Mouse (Mus musculus) liver, embryonic 15.5 days (tissue): ENCODE results near the gene H3f3b. TPM values are rescaled to one million over a fixed set of nuclear protein-coding genes. Genes with fewer than 3 reads are reported as not detected.
A peak's percentile ranks its signal among the peaks of the same experiment; 100 is the strongest.

ENCODE experiments used
- ATAC-seq: fragments of 200-750 bp; cut with Nextera tagmentation; 2 replicates; pipeline ENCODE4 v1.8.0; 2017; ENCODE audit warnings: moderate number of reproducible peaks, mild to moderate bottlenecking, moderate library complexity; ENCODE audit not compliant: insufficient read depth
- H3K27ac ChIP-seq: fragments of 300-500 bp; sonication (generic); replicated peaks from 2 replicates; pipeline ENCODE4 v1.5.1; 2015; ENCODE audit warnings: mild to moderate bottlenecking, inconsistent platforms
- H3K27me3 ChIP-seq: fragments of 300-500 bp; sonication (generic); 2 replicates; pipeline ENCODE4 v1.6.1; 2015; ENCODE audit warnings: mild to moderate bottlenecking, inconsistent platforms
- H3K36me3 ChIP-seq: fragments of 300-500 bp; sonication (generic); replicated peaks from 2 replicates; pipeline ENCODE4 v1.6.1; 2015; ENCODE audit warnings: moderate library complexity, mild to moderate bottlenecking, inconsistent platforms
- H3K4me1 ChIP-seq: fragments of 300-500 bp; sonication (generic); replicated peaks from 2 replicates; pipeline ENCODE4 v1.6.1; 2015; ENCODE audit warnings: inconsistent platforms
- H3K4me2 ChIP-seq: fragments of 300-500 bp; sonication (generic); 2 replicates; pipeline ENCODE4 v1.6.1; 2015; ENCODE audit warnings: moderate library complexity, mild to moderate bottlenecking, inconsistent platforms
- H3K4me3 ChIP-seq: fragments of 300-500 bp; sonication (generic); replicated peaks from 2 replicates; pipeline ENCODE4 v1.5.1; 2015; ENCODE audit warnings: mild to moderate bottlenecking, inconsistent platforms
- H3K9ac ChIP-seq: fragments of 300-500 bp; sonication (generic); 2 replicates; pipeline ENCODE4 v1.6.1; 2015; ENCODE audit warnings: moderate library complexity, mild to moderate bottlenecking, inconsistent platforms
- H3K9me3 ChIP-seq: fragments of 300-500 bp; sonication (generic); replicated peaks from 2 replicates; pipeline ENCODE4 v1.6.1; 2016; ENCODE audit warnings: inconsistent platforms
- WGBS: fragments of 180-500 bp; shearing (Covaris S2); methylation state at CpG from one replicate; pipeline ENCODE4 v1.1.7; 2015; ENCODE audit warnings: mixed read lengths; ENCODE audit not compliant: insufficient replicate concordance; 5-methylcytosine and 5-hydroxymethylcytosine counted together
- polyA plus RNA-seq: library from polyadenylated mRNA; unstranded; fragments of >200 nt; fragmentation: Nextera tagmentation; extraction: Ambion mirVana; gene quantifications from 2 replicates; pipeline ENCODE4 v1.2.1, GENCODE M21; 2015

H3f3b gene
- polyA plus RNA-seq, 1 experiment from 2014 or later, result 595 TPM

DNA sequence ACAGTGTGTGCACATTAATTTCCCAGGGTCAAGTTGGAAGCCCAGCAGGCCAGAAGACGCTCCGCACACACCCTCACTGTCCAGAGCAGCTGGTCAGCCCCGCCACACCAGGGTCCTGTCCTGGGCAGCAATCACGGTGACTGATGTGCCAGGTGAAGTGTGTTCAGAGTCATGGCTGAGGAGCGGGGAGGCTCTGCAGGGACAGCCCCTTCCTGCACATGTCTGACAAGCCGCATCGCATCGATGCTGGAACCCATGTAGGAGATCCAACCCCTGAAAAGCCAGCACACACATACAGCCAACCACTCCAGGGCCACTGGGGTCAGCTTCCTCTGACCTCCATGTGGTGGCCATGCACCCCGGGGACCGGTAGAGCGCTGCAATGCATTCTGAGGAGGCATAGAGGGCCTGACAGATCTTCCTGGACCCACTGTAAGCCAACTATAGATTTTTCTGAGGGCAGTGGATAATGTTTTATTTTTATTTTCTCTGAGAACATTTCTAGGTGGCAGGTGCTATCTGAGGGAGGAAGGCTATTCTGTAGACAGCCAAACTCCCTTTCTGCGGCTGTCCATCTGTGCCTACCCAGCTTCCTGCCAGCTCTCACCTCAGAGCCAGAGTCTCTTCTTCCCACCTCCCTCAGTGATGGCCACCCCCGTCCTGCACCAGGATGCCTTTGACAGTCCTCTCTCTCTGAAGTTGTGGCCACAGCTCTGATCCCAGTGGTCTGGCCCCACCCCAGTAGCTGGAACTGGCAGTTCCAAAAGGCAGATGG is 34.1 kb upstream of the H3f3b start:
- 81% methylated on average over 13 of the region's 13 CpGs for WGBS
- no peak overlapping the region for H3K4me2 ChIP-seq
- no peak overlapping the region for H3K4me3 ChIP-seq
- peaks cover 16% of the 10 kb centered on the region for H3K4me1 ChIP-seq
- peaks cover 90% of the 10 kb centered on the region for H3K36me3 ChIP-seq
- no peak overlapping the region for H3K9ac ChIP-seq
- H3K9me3 ChIP-seq, result no peaks in the 10 kb centered on the region
- H3K27ac ChIP-seq, result no peak overlapping the region
- no peaks in the 10 kb centered on the region for H3K27me3 ChIP-seq
- ATAC-seq, result no peak

DNA sequence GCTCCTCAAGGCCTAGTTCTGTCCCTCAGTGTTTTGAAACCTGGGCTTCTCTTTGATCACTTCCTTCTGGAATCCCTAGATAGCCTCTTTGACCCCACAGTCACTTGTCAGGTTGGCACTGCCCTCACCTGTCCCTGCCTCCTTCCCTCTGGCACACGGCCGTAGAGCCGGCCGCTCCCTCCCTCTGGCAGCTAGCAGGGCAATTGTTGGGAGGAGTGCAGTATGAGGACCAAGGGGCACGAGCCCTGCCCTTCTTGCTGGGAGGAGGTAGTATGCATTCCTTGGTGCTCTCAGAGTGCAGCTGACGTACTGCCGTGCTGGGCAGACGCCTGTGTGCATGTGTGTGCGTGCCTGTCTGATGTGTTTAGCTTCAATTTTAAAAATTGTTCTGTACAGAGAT is 32.8 kb upstream of the H3f3b start:
- Histone ChIP-seq H3K4me3 (no peak overlapping the region), H3K9ac (no peak overlapping the region), H3K27ac (0 out of 2 replicates have a peak overlapping the region, but pooled peaks have one; percentile 0), H3K4me1 (peaks cover 28% of the 10 kb centered on the region), H3K4me2 (no peak overlapping the region), H3K9me3 (no peaks in the 10 kb centered on the region), H3K36me3 (peaks cover 97% of the 10 kb centered on the region), H3K27me3 (no peaks in the 10 kb centered on the region)
- ATAC-seq, result no peak
- 86% methylated on average over 9 of the region's 9 CpGs for WGBS

DNA sequence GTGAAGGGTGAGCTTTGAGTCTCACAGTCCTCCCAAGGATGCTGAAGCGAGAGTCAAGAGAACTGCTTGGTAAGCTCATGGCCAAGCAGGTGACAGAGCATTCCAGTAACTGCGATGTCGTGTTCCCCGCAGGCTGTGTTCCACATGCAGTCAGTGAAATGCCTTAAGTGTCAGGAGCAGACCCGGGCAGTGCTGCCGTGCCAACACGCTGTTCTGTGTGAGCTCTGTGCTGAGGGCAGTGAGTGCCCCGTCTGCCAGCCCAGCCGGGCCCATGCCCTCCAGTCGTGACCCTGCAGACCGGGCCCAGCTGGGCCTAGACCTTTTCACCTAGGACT is 31.9 kb upstream of the H3f3b start:
- Histone ChIP-seq H3K9me3 (no peaks in the 10 kb centered on the region), H3K4me2 (no peak overlapping the region), H3K27ac (no peak overlapping the region), H3K36me3 (peaks cover 98% of the 10 kb centered on the region), H3K27me3 (no peaks in the 10 kb centered on the region), H3K9ac (no peak overlapping the region), H3K4me1 (peaks cover 35% of the 10 kb centered on the region), H3K4me3 (no peak overlapping the region)
- ATAC-seq, result no peak
- WGBS, result 87% methylated on average over 11 of the region's 11 CpGs

DNA sequence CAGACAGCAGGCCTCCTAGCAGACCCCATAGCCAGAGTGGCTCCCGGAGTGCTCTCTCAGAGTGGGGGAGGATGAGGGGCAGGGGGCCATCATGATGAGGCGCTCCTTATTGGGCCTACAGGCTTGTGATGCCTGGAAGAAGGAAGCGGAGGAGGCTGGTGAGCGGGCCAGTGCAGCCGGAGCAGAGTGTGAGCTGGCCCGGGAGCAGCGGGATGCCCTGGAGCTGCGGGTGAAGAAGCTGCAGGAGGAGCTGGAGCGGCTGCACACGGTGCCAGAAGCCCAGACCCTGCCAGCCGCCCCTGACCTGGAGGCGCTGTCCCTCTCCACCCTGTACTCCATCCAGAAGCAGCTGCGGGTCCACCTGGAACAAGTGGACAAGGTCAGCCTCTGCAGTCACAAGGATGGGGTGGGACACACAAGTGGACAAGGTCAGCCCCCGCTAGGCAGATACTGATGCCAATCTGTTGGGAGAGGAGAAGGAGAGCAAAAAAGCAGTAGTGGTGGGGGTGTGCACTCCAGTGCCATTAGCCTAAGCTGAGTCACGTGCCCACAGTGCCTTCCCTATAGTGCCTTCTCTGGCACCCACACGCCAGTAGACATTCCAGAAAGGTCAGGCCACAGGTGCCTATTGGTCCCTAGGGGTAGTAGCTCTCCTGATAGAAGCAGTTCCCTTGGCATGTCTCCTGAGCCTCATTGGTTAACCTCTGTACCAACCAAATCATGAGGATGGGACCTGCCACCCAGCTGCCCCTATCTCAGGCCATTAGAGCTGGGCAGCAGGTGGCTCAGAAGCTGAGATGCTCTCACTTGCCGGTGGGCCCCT is 31.3 kb upstream of the H3f3b start:
- ATAC-seq, result no peak
- H3K36me3 ChIP-seq, result peaks cover 98% of the 10 kb centered on the region

DNA sequence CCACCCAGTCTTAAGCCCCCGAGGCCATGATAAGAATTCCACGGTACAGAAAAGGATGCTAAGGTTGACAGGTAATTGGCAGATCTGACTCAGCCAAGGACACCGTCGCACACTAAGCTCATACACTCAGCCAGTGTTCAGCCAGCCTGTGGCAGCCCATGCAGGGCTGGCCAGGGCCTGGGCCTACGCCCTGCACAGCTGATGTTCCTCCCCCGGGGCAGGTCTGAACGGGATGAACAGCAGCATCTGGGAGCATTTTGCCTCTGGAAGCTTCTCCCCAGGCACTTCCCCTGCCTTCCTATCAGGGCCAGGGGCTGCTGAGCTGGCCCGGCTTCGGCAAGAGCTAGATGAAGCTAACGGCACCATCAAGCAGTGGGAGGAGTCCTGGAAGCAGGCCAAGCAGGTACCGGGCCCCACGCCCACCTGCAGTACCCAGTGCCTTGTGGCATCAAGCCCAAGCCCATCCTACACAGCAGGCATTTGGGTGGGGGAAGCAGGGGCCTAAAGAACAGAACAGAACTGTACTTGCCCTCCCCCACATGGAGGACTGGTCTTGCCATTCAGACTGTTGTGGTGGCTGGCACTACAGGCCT is 30.4 kb upstream of the H3f3b start:
- no peak overlapping the region for H3K4me3 ChIP-seq
- ATAC-seq, result no peak
- WGBS, result 66% methylated on average over 12 of the region's 12 CpGs
- H3K27me3 ChIP-seq, result no peaks in the 10 kb centered on the region
- peaks cover 46% of the 10 kb centered on the region for H3K4me1 ChIP-seq
- H3K27ac ChIP-seq, result no peak overlapping the region
- peaks cover 98% of the 10 kb centered on the region for H3K36me3 ChIP-seq
- H3K4me2 ChIP-seq, result peak overlapping the region; percentile 21; the same call in 1 of the 2 replicates
- H3K9me3 ChIP-seq, result no peaks in the 10 kb centered on the region
- no peak overlapping the region for H3K9ac ChIP-seq

More for the DNA sequence above, 31.3 kb upstream of the H3f3b start:
- peaks cover 36% of the 10 kb centered on the region for H3K4me1 ChIP-seq
- no peaks in the 10 kb centered on the region for H3K9me3 ChIP-seq
- no peak overlapping the region for H3K27ac ChIP-seq
- no peak overlapping the region for H3K9ac ChIP-seq
- 84% methylated on average over 17 of the region's 17 CpGs for WGBS
- H3K27me3 ChIP-seq, result no peaks in the 10 kb centered on the region
- no peak overlapping the region for H3K4me2 ChIP-seq
- H3K4me3 ChIP-seq, result no peak overlapping the region

DNA sequence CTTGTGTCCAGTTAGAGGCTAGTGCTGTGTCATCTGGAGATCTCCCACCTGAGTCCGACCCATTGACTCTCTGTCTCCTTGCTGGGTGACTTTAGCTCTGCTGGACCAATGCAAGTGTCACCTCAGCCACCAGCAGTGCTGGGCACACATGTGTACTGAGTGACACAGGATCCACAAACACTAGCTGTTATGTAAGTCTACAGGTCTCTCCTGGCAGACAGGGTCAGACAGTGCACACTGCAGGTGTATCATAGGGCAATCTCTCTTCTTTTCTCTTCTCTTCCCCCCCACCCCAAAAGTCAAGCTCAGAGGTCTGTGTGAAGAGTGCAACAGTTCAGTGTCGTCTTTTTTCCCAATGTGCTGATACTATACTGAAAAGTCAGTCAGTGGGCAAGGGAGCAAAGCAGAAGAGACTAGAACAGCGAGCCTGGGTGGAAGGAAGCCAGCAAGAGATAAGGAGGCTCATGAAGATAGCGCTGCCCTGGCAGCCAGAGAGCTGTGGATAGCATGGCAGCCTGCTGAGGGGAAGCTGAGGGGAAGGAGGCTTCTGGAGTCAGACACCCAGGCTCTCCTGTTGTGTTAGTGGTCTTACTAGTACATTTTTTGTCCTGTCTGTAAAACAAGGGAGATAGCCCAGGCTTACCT is 29.6 kb upstream of the H3f3b start:
- Histone ChIP-seq H3K9ac (no peak overlapping the region; the same call in 1 of the 2 replicates), H3K4me1 (peaks cover 52% of the 10 kb centered on the region), H3K27me3 (no peaks in the 10 kb centered on the region), H3K36me3 (peaks cover 98% of the 10 kb centered on the region), H3K4me3 (no peak overlapping the region), H3K27ac (peak overlapping the region; percentile 75), H3K4me2 (peak overlapping the region; percentile 21; the same call in 1 of the 2 replicates), H3K9me3 (no peaks in the 10 kb centered on the region)
- ATAC-seq, result peak; percentile 69
- WGBS, result 26% methylated on average over 4 of the region's 4 CpGs

- Histone ChIP-seq H3K36me3 (peaks cover 98% of the 10 kb centered on the region), H3K27ac (no peak overlapping the region), H3K9ac (no peak overlapping the region), H3K4me3 (no peak overlapping the region), H3K4me2 (0 out of 2 replicates have a peak overlapping the region, but pooled peaks have one; percentile 2), H3K9me3 (no peaks in the 10 kb centered on the region), H3K27me3 (no peaks in the 10 kb centered on the region), H3K4me1 (peaks cover 52% of the 10 kb centered on the region)
- ATAC-seq, result no peak
- WGBS, result 56% methylated on average over 11 of the region's 11 CpGs
Observed at GRCm38 (mm10) chr11:116055873-116056272, 28.1 kb upstream of the H3f3b start.

DNA sequence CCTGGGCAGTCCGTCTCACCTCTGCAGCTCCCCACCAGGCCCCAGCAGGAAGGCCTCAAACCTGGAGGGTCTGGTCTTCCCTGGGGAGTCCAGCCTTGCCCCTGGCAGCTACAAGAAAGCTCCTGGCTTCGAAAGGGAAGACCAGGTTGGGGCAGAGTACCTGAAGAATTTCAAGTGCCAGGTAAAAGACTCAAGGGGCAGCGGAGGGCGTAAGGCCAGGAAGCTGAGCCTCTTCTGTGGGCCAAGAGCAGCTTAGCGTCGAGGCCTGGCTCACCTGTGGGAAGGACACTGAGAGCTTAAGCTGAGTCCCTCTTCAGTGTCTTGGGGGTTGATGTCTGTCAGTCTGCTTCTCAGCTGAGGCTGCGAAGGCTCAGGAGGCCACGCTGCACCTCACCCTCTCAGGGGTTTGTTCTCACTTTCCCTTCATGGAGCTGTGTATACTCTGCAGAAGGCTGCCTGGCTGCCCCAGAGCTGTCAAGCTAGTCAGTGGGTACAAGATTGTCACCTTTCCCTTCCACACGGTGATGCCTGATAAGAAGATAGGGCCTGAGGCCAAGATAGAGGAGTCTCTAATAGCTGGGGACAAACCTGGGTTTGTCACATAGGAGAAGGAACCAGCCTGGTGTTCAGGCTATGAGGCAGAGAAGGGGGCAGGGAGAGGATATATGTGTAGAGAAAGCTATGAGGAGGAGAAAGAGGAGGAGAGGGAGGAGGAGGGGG is 25.9 kb upstream of the H3f3b start:
- H3K27ac ChIP-seq, result no peak overlapping the region
- ATAC-seq, result peak; percentile 47; the same call in 1 of the 2 replicates

DNA sequence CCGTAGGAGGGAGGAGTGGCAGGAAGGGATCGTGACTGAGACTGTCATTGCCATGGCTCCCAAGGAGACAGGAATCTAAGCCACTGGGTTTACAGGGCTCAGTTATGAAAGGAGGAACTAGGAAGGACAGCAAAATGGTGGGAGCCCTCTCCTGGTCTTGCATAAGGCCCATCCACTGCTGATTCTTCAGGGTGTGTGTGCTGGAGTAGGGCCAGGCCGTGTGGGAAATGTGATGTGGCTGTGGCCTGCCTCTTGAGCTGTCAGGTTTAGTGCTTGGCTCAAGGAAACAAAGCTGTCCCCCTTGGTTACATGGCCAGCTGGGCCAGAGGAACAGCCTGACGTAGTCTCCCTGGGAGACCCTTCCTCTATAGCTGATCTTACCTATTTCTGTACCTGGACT is 22.4 kb upstream of the H3f3b start:
- WGBS, result 86% methylated on average over 4 of the region's 4 CpGs

More for the DNA sequence above, 25.9 kb upstream of the H3f3b start:
- H3K36me3 ChIP-seq, result peaks cover 98% of the 10 kb centered on the region
- peaks cover 52% of the 10 kb centered on the region for H3K4me1 ChIP-seq
- 71% methylated on average over 9 of the region's 9 CpGs for WGBS
- no peaks in the 10 kb centered on the region for H3K27me3 ChIP-seq
- no peak overlapping the region for H3K4me2 ChIP-seq
- no peak overlapping the region for H3K9ac ChIP-seq
- no peaks in the 10 kb centered on the region for H3K9me3 ChIP-seq
- H3K4me3 ChIP-seq, result no peak overlapping the region

DNA sequence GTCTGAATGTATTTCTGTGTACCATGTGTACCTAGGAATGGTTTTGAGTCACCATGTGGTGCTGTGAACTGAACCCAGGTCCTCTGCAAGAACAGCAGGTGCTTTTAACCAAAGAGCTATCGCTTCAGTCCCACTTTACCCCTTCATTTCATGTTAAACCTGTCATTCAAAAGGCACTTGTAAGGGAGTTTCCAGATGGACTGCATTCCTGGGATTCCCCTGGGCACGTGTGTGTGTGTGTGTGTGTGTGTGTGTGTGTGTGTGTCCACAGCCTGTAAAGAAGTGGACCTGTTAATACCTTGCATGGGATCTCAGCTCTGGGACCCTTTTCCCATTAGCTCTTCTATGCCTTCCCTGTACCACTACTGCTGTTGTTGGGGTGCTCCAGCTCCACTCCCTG is 21.8 kb upstream of the H3f3b start:
- peaks cover 96% of the 10 kb centered on the region for H3K36me3 ChIP-seq
- no peak for ATAC-seq

More for the DNA sequence above, 22.4 kb upstream of the H3f3b start:
- no peak for ATAC-seq
- Histone ChIP-seq H3K4me2 (no peak overlapping the region), H3K27ac (no peak overlapping the region), H3K4me1 (peaks cover 20% of the 10 kb centered on the region), H3K9me3 (no peaks in the 10 kb centered on the region), H3K27me3 (no peaks in the 10 kb centered on the region), H3K9ac (no peak overlapping the region), H3K36me3 (peaks cover 100% of the 10 kb centered on the region), H3K4me3 (no peak overlapping the region)

More for the DNA sequence above, 21.8 kb upstream of the H3f3b start:
- H3K27me3 ChIP-seq, result no peaks in the 10 kb centered on the region
- no peak overlapping the region for H3K4me2 ChIP-seq
- H3K27ac ChIP-seq, result no peak overlapping the region
- 89% methylated on average over 2 of the region's 2 CpGs for WGBS
- H3K9me3 ChIP-seq, result no peaks in the 10 kb centered on the region
- H3K9ac ChIP-seq, result no peak overlapping the region
- no peak overlapping the region for H3K4me3 ChIP-seq
- peaks cover 16% of the 10 kb centered on the region for H3K4me1 ChIP-seq
